Mouse (Mus musculus) spleen, embryonic (tissue): Measurements from ENCODE around the gene Snx5.

Experiments used
- CTCF ChIA-PET: fragments of 350-600 bp; sonication (Branson Sonifier 250); formaldehyde crosslinking; loops from one replicate; lab custom pipeline; 2022; lab: Charles Lee

The Snx5 gene

GRCm38 (mm10) chr2:144270507-144271420 is at the start of gene Snx5, which contains the start of gene Mgme1:
Snx5 (minus strand) TSS chr2:144270906.
Mgme1 (plus strand) TSS chr2:144270663.
- CTCF ChIA-PET = no interaction called here

GRCm38 (mm10) chr2:144311372-144311771 is 40.7 kb upstream of the Snx5 start:
- CTCF ChIA-PET = no interaction called here

GRCm38 (mm10) chr2:144310273-144310672 is 39.6 kb upstream of the Snx5 start:
- CTCF ChIA-PET = no interaction called here

- CTCF ChIA-PET = interaction anchor here (0.7 kb wide), 1 partner anchor 117 kb away, joined by 3 read pairs; no protein-coding TSS in a partner anchor
These were observed 37.9 kb upstream of the Snx5 start for GRCm38 (mm10) chr2:144308561-144308960.

GRCm38 (mm10) chr2:144305721-144306294 is 35.1 kb upstream of the Snx5 start:
- CTCF ChIA-PET = interaction anchor here (0.6 kb wide), 1 partner anchor 319 kb away, joined by 3 read pairs; no protein-coding TSS in a partner anchor

- CTCF ChIA-PET = no interaction called here
These were observed 30.4 kb upstream of the Snx5 start for GRCm38 (mm10) chr2:144301101-144301500.

- CTCF ChIA-PET = no interaction called here
These were observed 29.3 kb upstream of the Snx5 start for GRCm38 (mm10) chr2:144299749-144300669.

GRCm38 (mm10) chr2:144295145-144295735 is 24.5 kb upstream of the Snx5 start:
- CTCF ChIA-PET = no interaction called here

GRCm38 (mm10) chr2:144291600-144292305 is 21.0 kb upstream of the Snx5 start:
- CTCF ChIA-PET = no interaction called here

GRCm38 (mm10) chr2:144290321-144290720 is 19.6 kb upstream of the Snx5 start:
- CTCF ChIA-PET = no interaction called here

GRCm38 (mm10) chr2:144281417-144281816 is 10.7 kb upstream of the Snx5 start:
- CTCF ChIA-PET = no interaction called here

GRCm38 (mm10) chr2:144280568-144280967 is 9.9 kb upstream of the Snx5 start:
- CTCF ChIA-PET = no interaction called here

GRCm38 (mm10) chr2:144279742-144280141 is 9.0 kb upstream of the Snx5 start:
- CTCF ChIA-PET = no interaction called here

GRCm38 (mm10) chr2:144276885-144277284 is 6.2 kb upstream of the Snx5 start:
- CTCF ChIA-PET = no interaction called here

GRCm38 (mm10) chr2:144274741-144275140 is 4.0 kb upstream of the Snx5 start:
- CTCF ChIA-PET = no interaction called here

GRCm38 (mm10) chr2:144272088-144272487 is 1.4 kb upstream of the Snx5 start:
- CTCF ChIA-PET = interaction anchor here (0.6 kb wide), 1 partner anchor 59 kb away, joined by 6 read pairs; no protein-coding TSS in a partner anchor

- CTCF ChIA-PET = no interaction called here
These were observed 829 bp downstream of the Snx5 start for GRCm38 (mm10) chr2:144269679-144270475.

GRCm38 (mm10) chr2:144269306-144269650 is 1.4 kb downstream of the Snx5 start:
- CTCF ChIA-PET = interaction anchor here (0.7 kb wide), 1 partner anchor 41 kb away, joined by 4 read pairs; no protein-coding TSS in a partner anchor

- CTCF ChIA-PET = interaction anchor here (0.7 kb wide), 1 partner anchor 40 kb away, joined by 4 read pairs; no protein-coding TSS in a partner anchor
These were observed 2.0 kb downstream of the Snx5 start for GRCm38 (mm10) chr2:144268446-144269305.
